ENCODE assay signal across 28 mouse cellular contexts in genomic region chr4:84076526-84076925, GRCm38 (mm10).
"Had no signal": no experiment of that assay in that cellular context is flagged by ENCODE, and none has a peak within 500 bp of the region (broad histone marks: within the 10 kb centered on the region; RNA-seq: fewer than 3 reads in every experiment).

No protein-coding gene starts in this region.

- H3K27ac ChIP-seq: embryonic facial prominence, embryonic 10.5 days; embryonic facial prominence, embryonic 12.5 days; embryonic facial prominence, embryonic 13.5 days; embryonic facial prominence, embryonic 15.5 days; forebrain, embryonic 10.5 days; forebrain, embryonic 12.5 days; forebrain, embryonic 13.5 days; forebrain, embryonic 15.5 days; gastrocnemius, adult 2 months had no signal

- H3K4me1 ChIP-seq: embryonic facial prominence, embryonic 15.5 days; forebrain, embryonic 10.5 days; forebrain, embryonic 12.5 days; forebrain, embryonic 13.5 days; forebrain, embryonic 15.5 days had no signal

- ATAC-seq: forebrain, embryonic 13.5 days; forebrain, embryonic 14.5 days; forebrain, embryonic 15.5 days; forebrain, embryonic 16.5 days; forebrain, postnatal 0 days had no signal

- H3K27me3 ChIP-seq: embryonic facial prominence, embryonic 12.5 days; embryonic facial prominence, embryonic 13.5 days; embryonic facial prominence, embryonic 15.5 days; forebrain, embryonic 12.5 days; forebrain, embryonic 13.5 days; forebrain, embryonic 15.5 days had no signal

- H3K36me3 ChIP-seq: embryonic facial prominence, embryonic 10.5 days; embryonic facial prominence, embryonic 12.5 days; embryonic facial prominence, embryonic 13.5 days; embryonic facial prominence, embryonic 15.5 days; forebrain, embryonic 10.5 days; forebrain, embryonic 12.5 days; forebrain, embryonic 15.5 days had no signal

- H3K9me3 ChIP-seq: embryonic facial prominence, embryonic 10.5 days; embryonic facial prominence, embryonic 12.5 days; embryonic facial prominence, embryonic 13.5 days; embryonic facial prominence, embryonic 15.5 days; forebrain, embryonic 10.5 days; forebrain, embryonic 12.5 days; forebrain, embryonic 13.5 days; forebrain, embryonic 15.5 days had no signal

- H3K4me3 ChIP-seq: embryonic facial prominence, embryonic 10.5 days; embryonic facial prominence, embryonic 12.5 days; embryonic facial prominence, embryonic 13.5 days; embryonic facial prominence, embryonic 15.5 days; erythroblast, embryonic 14.5 days; forebrain, embryonic 10.5 days; forebrain, embryonic 12.5 days; forebrain, embryonic 13.5 days; forebrain, embryonic 15.5 days; gastrocnemius, adult 2 months had no signal

- H3K9ac ChIP-seq: embryonic facial prominence, embryonic 12.5 days; embryonic facial prominence, embryonic 13.5 days; embryonic facial prominence, embryonic 15.5 days; forebrain, embryonic 12.5 days; forebrain, embryonic 13.5 days; forebrain, embryonic 15.5 days; forebrain, postnatal 0 days had no signal

- H3K4me2 ChIP-seq: embryonic facial prominence, embryonic 12.5 days; embryonic facial prominence, embryonic 13.5 days; embryonic facial prominence, embryonic 15.5 days; forebrain, embryonic 12.5 days; forebrain, embryonic 13.5 days; forebrain, embryonic 15.5 days had no signal

- DNase-seq: cerebellum, adult 18-20 months; cerebellum, adult 2 months; cerebellum, adult 8-10 months; cerebellum, adult 9-10 months; cerebellum, adult 9-11 months; cerebellum, postnatal 10 days; cerebellum, postnatal 14 days; cerebellum, postnatal 25 days; cerebellum, postnatal 36 days; embryo, embryonic 11 days; forebrain, postnatal 0 days; gastrocnemius, adult 2 months; gastrocnemius, postnatal 10 days; gastrocnemius, postnatal 14 days; gastrocnemius, postnatal 25 days; gastrocnemius, postnatal 36 days; heart, adult 18-20 months had no signal
